Mouse (Mus musculus): ENCODE measurements around the gene Hsd11b2. TPM values are rescaled to one million over a fixed set of nuclear protein-coding genes. Genes with fewer than 3 reads are reported as not detected.

Hsd11b2 gene
- 0.87 and 1.1 TPM in 2 replicates for polyA plus RNA-seq (2015; fragmentation: Nextera tagmentation; extraction: Ambion mirVana)

GRCm38 (mm10) chr8:105518436-105519313 lies at the start of gene Hsd11b2:
Gene Hsd11b2, plus strand, starts transcription at chr8:105518755.
- H3K36me3 ChIP-seq: peaks cover 17% of the 10 kb centered on the region
- peak within 1 kb of the TSS; percentile 97 for H3K4me2 ChIP-seq
- no peaks in the 10 kb centered on the region for H3K9me3 ChIP-seq
- peak; percentile 38 for ATAC-seq (ENCODE audit: insufficient number of reproducible peaks, insufficient read depth, low FRiP score, low TSS enrichment, low read depth)
- under 1% methylated on average over 66 of the region's 68 CpGs for WGBS
- H3K9ac ChIP-seq: peak within 1 kb of the TSS; percentile 72
- H3K4me3 ChIP-seq: peak within 1 kb of the TSS; percentile 60
- H3K27me3 ChIP-seq: peaks cover 43% of the 10 kb centered on the region
- H3K27ac ChIP-seq: 0 out of 2 replicates have a peak within 1 kb of the TSS, but pooled peaks have one; percentile 28
- H3K4me1 ChIP-seq: peaks cover 31% of the 10 kb centered on the region

GRCm38 (mm10) chr8:105469041-105469695 lies 49.4 kb upstream of the Hsd11b2 start:
- WGBS: 44% methylated on average over 6 of the region's 6 CpGs
- H3K4me2 ChIP-seq: no peak overlapping the region

GRCm38 (mm10) chr8:105469816-105470215 lies 48.7 kb upstream of the Hsd11b2 start:
- H3K36me3 ChIP-seq: peaks cover 25% of the 10 kb centered on the region
- peaks cover 43% of the 10 kb centered on the region for H3K4me1 ChIP-seq
- no peak overlapping the region for H3K9ac ChIP-seq
- no peaks in the 10 kb centered on the region for H3K9me3 ChIP-seq
- no peak for ATAC-seq (ENCODE audit: insufficient number of reproducible peaks, insufficient read depth, low FRiP score, low TSS enrichment, low read depth)
- no peak overlapping the region for H3K27ac ChIP-seq
- H3K4me2 ChIP-seq: 0 out of 2 replicates have a peak overlapping the region, but pooled peaks have one; percentile 67
- peaks cover 45% of the 10 kb centered on the region for H3K27me3 ChIP-seq
- no peak overlapping the region for H3K4me3 ChIP-seq
- whole genome bisulfite sequencing: 90% methylated on average over 5 of the region's 5 CpGs

More at GRCm38 (mm10) chr8:105469041-105469695, 49.4 kb upstream of the Hsd11b2 start:
- ATAC-seq (ENCODE audit: insufficient number of reproducible peaks, insufficient read depth, low FRiP score, low TSS enrichment, low read depth): peak; percentile 21; the same call in 1 of the 2 replicates
- Histone ChIP-seq H3K36me3 (peaks cover 20% of the 10 kb centered on the region), H3K27ac (no peak overlapping the region), H3K4me1 (peaks cover 38% of the 10 kb centered on the region), H3K27me3 (peaks cover 39% of the 10 kb centered on the region), H3K4me3 (no peak overlapping the region), H3K9me3 (no peaks in the 10 kb centered on the region), H3K9ac (no peak overlapping the region)

GRCm38 (mm10) chr8:105470262-105470661 lies 48.3 kb upstream of the Hsd11b2 start:
- peaks cover 27% of the 10 kb centered on the region for H3K36me3 ChIP-seq
- peak overlapping the region; percentile 67; the same call in 1 of the 2 replicates for H3K4me2 ChIP-seq
- no peak overlapping the region for H3K4me3 ChIP-seq
- no peak overlapping the region for H3K27ac ChIP-seq
- no peaks in the 10 kb centered on the region for H3K9me3 ChIP-seq
- H3K4me1 ChIP-seq: peaks cover 46% of the 10 kb centered on the region
- ATAC-seq (ENCODE audit: insufficient number of reproducible peaks, insufficient read depth, low FRiP score, low TSS enrichment, low read depth): no peak
- WGBS: 78% methylated on average over 5 of the region's 5 CpGs
- H3K9ac ChIP-seq: no peak overlapping the region
- peaks cover 49% of the 10 kb centered on the region for H3K27me3 ChIP-seq

GRCm38 (mm10) chr8:105470681-105471313 lies 47.8 kb upstream of the Hsd11b2 start:
- Histone ChIP-seq H3K27ac (no peak overlapping the region), H3K9me3 (no peaks in the 10 kb centered on the region), H3K4me2 (peak overlapping the region; percentile 67), H3K4me1 (peaks cover 46% of the 10 kb centered on the region), H3K27me3 (peaks cover 55% of the 10 kb centered on the region), H3K4me3 (peak overlapping the region; percentile 38), H3K36me3 (peaks cover 33% of the 10 kb centered on the region), H3K9ac (peak overlapping the region; percentile 62)
- peak; percentile 38 for ATAC-seq (ENCODE audit: insufficient number of reproducible peaks, insufficient read depth, low FRiP score, low TSS enrichment, low read depth)
- WGBS: 20% methylated on average over 11 of the region's 11 CpGs

GRCm38 (mm10) chr8:105471314-105472015 lies 47.1 kb upstream of the Hsd11b2 start, which contains the start of gene Tppp3:
Gene Tppp3, minus strand, starts transcription at chr8:105471526.
- Histone ChIP-seq H3K4me2 (peak within 1 kb of the TSS; percentile 67), H3K36me3 (peaks cover 39% of the 10 kb centered on the region), H3K9me3 (no peaks in the 10 kb centered on the region), H3K4me1 (peaks cover 46% of the 10 kb centered on the region), H3K27me3 (peaks cover 57% of the 10 kb centered on the region), H3K27ac (no peak within 1 kb of the TSS), H3K9ac (peak within 1 kb of the TSS; percentile 62), H3K4me3 (peak within 1 kb of the TSS; percentile 38)
- peak; percentile 83 for ATAC-seq (ENCODE audit: insufficient number of reproducible peaks, insufficient read depth, low FRiP score, low TSS enrichment, low read depth)
- WGBS: 4% methylated on average over 25 of the region's 25 CpGs

- H3K9ac ChIP-seq: no peak overlapping the region
- no peak for ATAC-seq (ENCODE audit: insufficient number of reproducible peaks, insufficient read depth, low FRiP score, low TSS enrichment, low read depth)
- no peak overlapping the region for H3K4me2 ChIP-seq
- H3K36me3 ChIP-seq: peaks cover 39% of the 10 kb centered on the region
- peaks cover 57% of the 10 kb centered on the region for H3K27me3 ChIP-seq
- WGBS: 32% methylated on average over 23 of the region's 23 CpGs
- no peak overlapping the region for H3K4me3 ChIP-seq
- no peaks in the 10 kb centered on the region for H3K9me3 ChIP-seq
- H3K4me1 ChIP-seq: peaks cover 46% of the 10 kb centered on the region
- H3K27ac ChIP-seq: no peak overlapping the region
Measured at GRCm38 (mm10) chr8:105472414-105472932, 46.1 kb upstream of the Hsd11b2 start.

GRCm38 (mm10) chr8:105472983-105473382 lies 45.6 kb upstream of the Hsd11b2 start:
- no peaks in the 10 kb centered on the region for H3K9me3 ChIP-seq
- ATAC-seq (ENCODE audit: insufficient number of reproducible peaks, insufficient read depth, low FRiP score, low TSS enrichment, low read depth): no peak
- H3K36me3 ChIP-seq: peaks cover 41% of the 10 kb centered on the region
- H3K27ac ChIP-seq: no peak overlapping the region
- peaks cover 46% of the 10 kb centered on the region for H3K4me1 ChIP-seq
- H3K4me2 ChIP-seq: no peak overlapping the region
- H3K9ac ChIP-seq: no peak overlapping the region
- 53% methylated on average over 9 of the region's 9 CpGs for WGBS
- peaks cover 57% of the 10 kb centered on the region for H3K27me3 ChIP-seq
- H3K4me3 ChIP-seq: no peak overlapping the region

- ATAC-seq (ENCODE audit: insufficient number of reproducible peaks, insufficient read depth, low FRiP score, low TSS enrichment, low read depth): no peak
- peak overlapping the region; percentile 49; the same call in 1 of the 2 replicates for H3K9ac ChIP-seq
- WGBS: 24% methylated on average over 17 of the region's 17 CpGs
- no peaks in the 10 kb centered on the region for H3K9me3 ChIP-seq
- no peak overlapping the region for H3K4me3 ChIP-seq
- peaks cover 50% of the 10 kb centered on the region for H3K36me3 ChIP-seq
- H3K27me3 ChIP-seq: peaks cover 57% of the 10 kb centered on the region
- H3K4me2 ChIP-seq: no peak overlapping the region
- no peak overlapping the region for H3K27ac ChIP-seq
- peaks cover 42% of the 10 kb centered on the region for H3K4me1 ChIP-seq
Measured at GRCm38 (mm10) chr8:105473816-105474606, 44.5 kb upstream of the Hsd11b2 start.

- Histone ChIP-seq H3K4me1 (peaks cover 36% of the 10 kb centered on the region), H3K9me3 (no peaks in the 10 kb centered on the region), H3K36me3 (peaks cover 57% of the 10 kb centered on the region), H3K9ac (peak overlapping the region; percentile 49; the same call in 1 of the 2 replicates), H3K4me3 (no peak overlapping the region), H3K4me2 (no peak overlapping the region), H3K27me3 (peaks cover 57% of the 10 kb centered on the region), H3K27ac (no peak overlapping the region)
- ATAC-seq (ENCODE audit: insufficient number of reproducible peaks, insufficient read depth, low FRiP score, low TSS enrichment, low read depth): no peak
- WGBS: 37% methylated on average over 5 of the region's 5 CpGs
Measured at GRCm38 (mm10) chr8:105474680-105475079, 43.9 kb upstream of the Hsd11b2 start.

Data from embryonic facial prominence, embryonic 13.5 days (tissue).